Mouse (Mus musculus) cerebellum, postnatal 10 days (tissue): Measurements from ENCODE around the gene Il23a.
"Not testable (repeated sequence)": the region's sequence is repeated elsewhere in the genome, so short reads cannot be mapped to it uniquely, and the experiment has no call there.

ENCODE experiments used
- DNase-seq, 2 experiments: peaks; one replicate each; pipeline ENCODE4 v3.0.0; 2021; ENCODE audit warnings: mixed read lengths in 2 of 2

Gene Il23a

GRCm38 (mm10) chr10:128263393-128264310 lies 34.9 kb downstream of the Il23a start:
- DNase-seq: no peak

GRCm38 (mm10) chr10:128262300-128262699 lies 36.3 kb downstream of the Il23a start:
- no peak for DNase-seq

- not testable (repeated sequence) for DNase-seq
Measured at GRCm38 (mm10) chr10:128260376-128260775, 38.2 kb downstream of the Il23a start.

- no peak for DNase-seq
Measured at GRCm38 (mm10) chr10:128259946-128260345, 38.6 kb downstream of the Il23a start.

- no peak for DNase-seq
Measured at GRCm38 (mm10) chr10:128258953-128259352, 39.6 kb downstream of the Il23a start.

- no peak for DNase-seq
Measured at GRCm38 (mm10) chr10:128256328-128256727, 42.2 kb downstream of the Il23a start.

- DNase-seq: no peak
Measured at GRCm38 (mm10) chr10:128255925-128256324, 42.6 kb downstream of the Il23a start.

- no peak for DNase-seq
Measured at GRCm38 (mm10) chr10:128253677-128254255, 44.8 kb downstream of the Il23a start, which contains the start of gene Apon. Gene Apon, plus strand, starts transcription at chr10:128254096.

GRCm38 (mm10) chr10:128250565-128250964 lies 48.0 kb downstream of the Il23a start:
- no peak for DNase-seq

GRCm38 (mm10) chr10:128247020-128247732 lies 51.4 kb downstream of the Il23a start:
- no peak for DNase-seq
